Mouse (Mus musculus): ENCODE data around the gene Oas1a. TPM values are rescaled to one million over a fixed set of nuclear protein-coding genes. Genes with fewer than 3 reads are reported as not detected.
A peak's percentile ranks its signal among the peaks of the same experiment; 100 is the strongest.

Oas1a gene
- total and polyA plus RNA-seq, 3 experiments: 1.1 to 2.6 (median 1.7) TPM

GRCm38 (mm10) chr5:120861121-120861520 is 46.2 kb downstream of the Oas1a start, which contains the start of gene Oas1h:
Gene Oas1h, plus strand, starts transcription at chr5:120861421.
- no peak within 1 kb of the TSS for H3K9ac ChIP-seq (ENCODE audit: insufficient read depth, low read depth)
- H3K4me1 ChIP-seq (ENCODE audit: control insufficient read depth in 1 of 2, insufficient read depth in 2 of 2): no peaks in the 10 kb centered on the region
- no peak within 1 kb of the TSS for H3K4me3 ChIP-seq (replicated peaks in 1 of 3; ENCODE audit: low read depth in 2 of 3, low read length in 2 of 3, poor library complexity in 1 of 3)
- no peaks in the 10 kb centered on the region for H3K79me2 ChIP-seq (replicated peaks; ENCODE audit: control insufficient read depth, extremely low read depth, insufficient read depth, poor library complexity, severe bottlenecking)
- TF ChIP-seq E2F4 (IDR thresholded peaks at IDR 0.05; ENCODE audit: insufficient replicate concordance, low read depth, low read length): no peak
- TF ChIP-seq IRF4 (IDR thresholded peaks at IDR 0.05; ENCODE audit: low read depth, low read length): no peak
- TF ChIP-seq JUN (IDR thresholded peaks at IDR 0.05; ENCODE audit: insufficient read depth, low read depth, low read length): no peak
- TF ChIP-seq MAX (IDR thresholded peaks at IDR 0.05; ENCODE audit: low read length): no peak
- TF ChIP-seq EP300 (IDR thresholded peaks at IDR 0.05; ENCODE audit: low read length): no peak
- no peaks in the 10 kb centered on the region for H3K9me3 ChIP-seq (replicated peaks; ENCODE audit: low read length)
- in situ Hi-C loops (cut with MboI; ENCODE audit: low pct_ligation_motif_present, low pct_unique_long_range_greater_than_20kb, low sequenced_read_pairs) (no loop called here), dilution Hi-C loops (cut with MboI; ENCODE audit: extremely low pct_ligation_motif_present, extremely low pct_unique_long_range_greater_than_20kb, low sequenced_read_pairs) (no loop called here)
- no peak for DNase-seq (ENCODE audit: extremely low read depth)
- H3K27ac ChIP-seq (ENCODE audit: insufficient read depth, low read depth): no peak within 1 kb of the TSS
- H3K27me3 ChIP-seq (replicated peaks): peaks cover 70% of the 10 kb centered on the region
- H3K4me2 ChIP-seq (ENCODE audit: insufficient read depth, low read depth, poor library complexity, severe bottlenecking): no peak within 1 kb of the TSS
- H3K36me3 ChIP-seq (replicated peaks in 1 of 2; ENCODE audit: control insufficient read depth in 1 of 2, insufficient read depth in 1 of 2, low read length in 1 of 2): no peaks in the 10 kb centered on the region

GRCm38 (mm10) chr5:120859241-120859640 is 48.1 kb downstream of the Oas1a start:
- dilution Hi-C loops (cut with MboI; ENCODE audit: extremely low pct_ligation_motif_present, extremely low pct_unique_long_range_greater_than_20kb, low sequenced_read_pairs): no loop called here
- no peak for DNase-seq (ENCODE audit: extremely low read depth)

DNA sequence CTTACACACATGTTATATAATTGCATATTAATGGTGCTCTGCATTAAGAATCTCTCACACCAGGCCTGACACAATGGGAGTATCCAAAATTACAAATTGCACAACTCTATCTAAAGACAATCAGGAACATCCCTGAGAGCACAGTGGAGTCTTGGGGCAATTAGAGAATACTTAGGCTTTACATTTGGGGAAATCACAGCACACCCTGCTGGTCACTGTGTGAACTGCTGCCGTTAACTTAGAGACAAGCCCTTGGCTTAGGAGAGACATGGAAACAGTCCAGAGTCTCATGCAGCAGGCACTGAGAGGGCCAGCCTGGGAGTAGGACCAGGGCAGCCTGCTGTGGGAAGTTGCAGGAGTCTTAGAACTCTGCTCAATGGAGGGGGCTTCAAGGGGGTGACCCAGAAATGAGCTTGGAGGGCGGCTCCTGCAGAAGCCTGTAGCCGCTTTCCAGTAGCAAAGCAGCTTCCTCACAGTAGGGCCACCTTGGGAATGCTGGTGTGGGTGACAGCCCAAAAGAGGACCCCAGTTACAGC is 57.7 kb downstream of the Oas1a start:
- Histone ChIP-seq H3K9ac (ENCODE audit: insufficient read depth, low read depth) (no peak overlapping the region), H3K36me3 (replicated peaks in 1 of 2; ENCODE audit: control insufficient read depth in 1 of 2, insufficient read depth in 1 of 2, low read length in 1 of 2) (no peaks in the 10 kb centered on the region), H3K27ac (ENCODE audit: insufficient read depth, low read depth) (no peak overlapping the region), H3K4me3 (replicated peaks in 1 of 3; ENCODE audit: low read depth in 2 of 3, low read length in 2 of 3, poor library complexity in 1 of 3) (no peak overlapping the region), H3K4me2 (ENCODE audit: insufficient read depth, low read depth, poor library complexity, severe bottlenecking) (no peak overlapping the region), H3K4me1 (ENCODE audit: control insufficient read depth in 1 of 2, insufficient read depth in 2 of 2) (no peaks in the 10 kb centered on the region), H3K79me2 (replicated peaks; ENCODE audit: control insufficient read depth, extremely low read depth, insufficient read depth, poor library complexity, severe bottlenecking) (no peaks in the 10 kb centered on the region), H3K9me3 (replicated peaks; ENCODE audit: low read length) (peaks cover 10% of the 10 kb centered on the region), H3K27me3 (replicated peaks) (peaks cover 64% of the 10 kb centered on the region)
- dilution Hi-C loops (cut with MboI; ENCODE audit: extremely low pct_ligation_motif_present, extremely low pct_unique_long_range_greater_than_20kb, low sequenced_read_pairs) (no loop called here), in situ Hi-C loops (cut with MboI; ENCODE audit: low pct_ligation_motif_present, low pct_unique_long_range_greater_than_20kb, low sequenced_read_pairs) (no loop called here)
- peak; percentile 54 for DNase-seq (ENCODE audit: extremely low read depth)
- no peak for TF ChIP-seq MEF2A (IDR thresholded peaks at IDR 0.05; ENCODE audit: borderline replicate concordance, low read depth, low read length)
- TF ChIP-seq EP300 (IDR thresholded peaks at IDR 0.05; ENCODE audit: low read length): no peak
- no peak for TF ChIP-seq MAFK (IDR thresholded peaks at IDR 0.05; ENCODE audit: insufficient replicate concordance, low read length)
- TF ChIP-seq MYC (IDR thresholded peaks at IDR 0.05; ENCODE audit: low read depth, low read length): no peak
- TF ChIP-seq GABPA (IDR thresholded peaks at IDR 0.05; ENCODE audit: insufficient replicate concordance, low read depth, low read length): no peak
- no peak for TF ChIP-seq CHD1 (IDR thresholded peaks at IDR 0.05; ENCODE audit: low read depth, low read length)
- no peak for TF ChIP-seq ZC3H11A (IDR thresholded peaks at IDR 0.05; ENCODE audit: low read depth, low read length)
- no peak for TF ChIP-seq IRF4 (IDR thresholded peaks at IDR 0.05; ENCODE audit: low read depth, low read length)
- no peak for TF ChIP-seq USF2 (conservative IDR thresholded peaks at IDR 0.05; ENCODE audit: low read depth, low read length)
- TF ChIP-seq ZMIZ1 (IDR thresholded peaks at IDR 0.05; ENCODE audit: low read depth, low read length): no peak
- TF ChIP-seq CTCF (conservative IDR thresholded peaks at IDR 0.05 in 1 of 2, IDR thresholded peaks at IDR 0.05 in 1 of 2; ENCODE audit: low read depth in 2 of 2, low read length in 2 of 2): peak; percentile 79 to 91
- TF ChIP-seq JUND (conservative IDR thresholded peaks at IDR 0.05; ENCODE audit: low read depth, low read length): no peak
- no peak for TF ChIP-seq POLR2A (IDR thresholded peaks at IDR 0.05; ENCODE audit: low read depth, low read length)
- TF ChIP-seq MAX (IDR thresholded peaks at IDR 0.05; ENCODE audit: low read length): no peak
- no peak for TF ChIP-seq CHD2 (IDR thresholded peaks at IDR 0.05; ENCODE audit: low read length)
- no peak for TF ChIP-seq E2F4 (IDR thresholded peaks at IDR 0.05; ENCODE audit: insufficient replicate concordance, low read depth, low read length)
- TF ChIP-seq PAX5 (IDR thresholded peaks at IDR 0.05; ENCODE audit: low read length): no peak
- TF ChIP-seq UBTF (IDR thresholded peaks at IDR 0.05; ENCODE audit: low read depth, low read length): no peak
- TF ChIP-seq TCF12 (IDR thresholded peaks at IDR 0.05; ENCODE audit: low read depth, low read length): peak; percentile 12; the same call in 1 of the 2 replicates
- no peak for TF ChIP-seq TBP (conservative IDR thresholded peaks at IDR 0.05; ENCODE audit: low read depth, low read length)

More at GRCm38 (mm10) chr5:120859241-120859640, 48.1 kb downstream of the Oas1a start:
- TF ChIP-seq JUN (IDR thresholded peaks at IDR 0.05; ENCODE audit: insufficient read depth, low read depth, low read length): no peak
- no peak for TF ChIP-seq JUND (conservative IDR thresholded peaks at IDR 0.05; ENCODE audit: low read depth, low read length)
- no peak for TF ChIP-seq ZC3H11A (IDR thresholded peaks at IDR 0.05; ENCODE audit: low read depth, low read length)
- TF ChIP-seq ZMIZ1 (IDR thresholded peaks at IDR 0.05; ENCODE audit: low read depth, low read length): no peak
- no peak for TF ChIP-seq MEF2A (IDR thresholded peaks at IDR 0.05; ENCODE audit: borderline replicate concordance, low read depth, low read length)
- TF ChIP-seq SMC3 (IDR thresholded peaks at IDR 0.05; ENCODE audit: low read depth, low read length): no peak
- TF ChIP-seq MXI1 (IDR thresholded peaks at IDR 0.05; ENCODE audit: low read depth, low read length): no peak
- TF ChIP-seq GABPA (IDR thresholded peaks at IDR 0.05; ENCODE audit: insufficient replicate concordance, low read depth, low read length): no peak
- no peak for TF ChIP-seq ZKSCAN1 (IDR thresholded peaks at IDR 0.05; ENCODE audit: borderline replicate concordance, low read depth, low read length)
- no peak for TF ChIP-seq KAT2A (IDR thresholded peaks at IDR 0.05; ENCODE audit: insufficient replicate concordance, low read length)
- TF ChIP-seq ELF1 (IDR thresholded peaks at IDR 0.05; ENCODE audit: low read depth, low read length): no peak
- TF ChIP-seq MAZ (IDR thresholded peaks at IDR 0.05; ENCODE audit: low read depth, low read length): no peak
- TF ChIP-seq MAFK (IDR thresholded peaks at IDR 0.05; ENCODE audit: insufficient replicate concordance, low read length): no peak
- TF ChIP-seq UBTF (IDR thresholded peaks at IDR 0.05; ENCODE audit: low read depth, low read length): no peak
- Histone ChIP-seq H3K27ac (ENCODE audit: insufficient read depth, low read depth) (no peak overlapping the region), H3K9me3 (replicated peaks; ENCODE audit: low read length) (peaks cover 5% of the 10 kb centered on the region), H3K4me1 (ENCODE audit: control insufficient read depth in 1 of 2, insufficient read depth in 2 of 2) (no peaks in the 10 kb centered on the region), H3K4me3 (replicated peaks in 1 of 3; ENCODE audit: low read depth in 2 of 3, low read length in 2 of 3, poor library complexity in 1 of 3) (no peak overlapping the region), H3K9ac (ENCODE audit: insufficient read depth, low read depth) (no peak overlapping the region), H3K27me3 (replicated peaks) (peaks cover 70% of the 10 kb centered on the region), H3K79me2 (replicated peaks; ENCODE audit: control insufficient read depth, extremely low read depth, insufficient read depth, poor library complexity, severe bottlenecking) (no peaks in the 10 kb centered on the region), H3K4me2 (ENCODE audit: insufficient read depth, low read depth, poor library complexity, severe bottlenecking) (no peak overlapping the region), H3K36me3 (replicated peaks in 1 of 2; ENCODE audit: control insufficient read depth in 1 of 2, insufficient read depth in 1 of 2, low read length in 1 of 2) (no peaks in the 10 kb centered on the region)
- in situ Hi-C loops (cut with MboI; ENCODE audit: low pct_ligation_motif_present, low pct_unique_long_range_greater_than_20kb, low sequenced_read_pairs): no loop called here
